Mouse (Mus musculus) midbrain, embryonic 13.5 days (tissue): ENCODE measurements around the gene Rd3l. TPM values are rescaled to one million over a fixed set of nuclear protein-coding genes. Genes with fewer than 3 reads are reported as not detected.

ENCODE experiments used
- ATAC-seq: fragments of 200-750 bp; cut with Nextera tagmentation; 2 replicates; pipeline ENCODE4 v1.8.0; 2017; ENCODE audit warnings: mild to moderate bottlenecking, moderate TSS enrichment, moderate library complexity
- H3K27ac ChIP-seq: fragments of 300-500 bp; sonication (generic); 2 replicates; pipeline ENCODE4 v1.5.1; 2015; ENCODE audit warnings: inconsistent platforms, mild to moderate bottlenecking, moderate library complexity
- H3K27me3 ChIP-seq: fragments of 300-500 bp; sonication (generic); 2 replicates; pipeline ENCODE4 v1.6.1; 2015; ENCODE audit warnings: mild to moderate bottlenecking, inconsistent platforms
- H3K36me3 ChIP-seq: fragments of 300-500 bp; sonication (generic); 2 replicates; pipeline ENCODE4 v1.6.1; 2015; ENCODE audit warnings: mild to moderate bottlenecking, inconsistent platforms
- H3K4me1 ChIP-seq: fragments of 300-500 bp; sonication (generic); replicated peaks from 2 replicates; pipeline ENCODE4 v1.6.1; 2015; ENCODE audit warnings: inconsistent platforms
- H3K4me2 ChIP-seq: fragments of 300-500 bp; sonication (generic); replicated peaks from 2 replicates; pipeline ENCODE4 v1.6.1; 2015; ENCODE audit warnings: moderate library complexity, mild to moderate bottlenecking, inconsistent platforms
- H3K4me3 ChIP-seq: fragments of 300-500 bp; sonication (generic); replicated peaks from 2 replicates; pipeline ENCODE4 v1.5.1; 2015; ENCODE audit warnings: mild to moderate bottlenecking, inconsistent platforms
- H3K9ac ChIP-seq: fragments of 300-500 bp; sonication (generic); replicated peaks from 2 replicates; pipeline ENCODE4 v1.6.1; 2015; ENCODE audit warnings: mild to moderate bottlenecking, inconsistent platforms
- H3K9me3 ChIP-seq: fragments of 300-500 bp; sonication (generic); 2 replicates; pipeline ENCODE4 v1.6.1; 2016; ENCODE audit warnings: mild to moderate bottlenecking, inconsistent platforms
- WGBS: fragments of 180-500 bp; shearing (Covaris S2); methylation state at CpG from one replicate; pipeline ENCODE4 v1.1.7; 2015; 5-methylcytosine and 5-hydroxymethylcytosine counted together
- polyA plus RNA-seq: library from polyadenylated mRNA; unstranded; fragments of >200 nt; fragmentation: Nextera tagmentation; extraction: Ambion mirVana; gene quantifications from 2 replicates; pipeline ENCODE4 v1.2.1, GENCODE M21; 2015

The Rd3l gene
- polyA plus RNA-seq, 1 experiment from 2014 or later = not detected

DNA sequence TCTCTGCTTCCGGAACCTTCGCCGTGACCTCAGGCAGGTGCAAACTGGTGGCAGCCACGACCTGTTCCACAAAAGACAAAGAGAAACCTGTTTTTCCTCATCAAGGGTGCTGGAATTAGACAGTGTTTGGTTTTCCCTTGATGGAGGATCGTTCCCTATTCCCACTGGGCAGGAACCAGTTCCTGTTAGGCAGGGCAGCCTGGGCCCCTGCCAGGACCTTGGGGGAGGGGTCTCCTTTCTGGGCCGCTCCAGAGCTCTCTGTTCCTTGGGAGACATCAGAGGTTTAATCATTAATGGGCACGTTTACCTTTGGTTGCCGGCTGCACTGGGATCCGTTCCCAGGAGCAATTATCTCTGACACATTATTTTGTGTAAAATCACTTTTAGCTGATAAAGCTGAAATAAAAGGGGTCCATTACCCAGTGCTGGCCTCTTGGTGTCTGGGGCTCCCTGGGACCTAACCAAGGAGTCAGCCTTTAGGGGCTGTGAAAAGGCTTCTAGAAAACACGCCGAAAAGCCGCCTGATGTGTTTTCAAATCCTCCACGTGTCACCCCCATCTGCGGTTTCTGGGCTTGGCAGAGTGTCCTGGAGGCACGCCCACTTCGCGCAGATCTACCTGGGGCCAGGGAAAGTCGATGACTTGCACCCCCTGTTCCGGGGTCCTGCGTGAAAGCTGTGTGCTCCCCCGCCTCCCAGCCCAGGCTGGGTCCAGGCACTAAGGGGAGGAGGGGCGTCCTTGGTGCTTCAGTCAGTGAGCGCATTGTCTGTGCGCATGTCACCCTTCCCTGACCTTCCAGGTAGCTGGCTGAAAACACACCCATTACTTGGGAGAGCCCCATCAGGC lies 44.2 kb downstream of the Rd3l start:
- 46% methylated on average over 24 of the region's 24 CpGs for WGBS
- no peaks in the 10 kb centered on the region for H3K9me3 ChIP-seq
- no peaks in the 10 kb centered on the region for H3K27me3 ChIP-seq
- H3K36me3 ChIP-seq = no peaks in the 10 kb centered on the region
- no peak overlapping the region for H3K27ac ChIP-seq
- H3K4me3 ChIP-seq = no peak overlapping the region
- 0 out of 2 replicates have a peak, but pooled peaks have one; percentile 31 for ATAC-seq
- peaks cover 14% of the 10 kb centered on the region for H3K4me1 ChIP-seq
- H3K4me2 ChIP-seq = no peak overlapping the region
- no peak overlapping the region for H3K9ac ChIP-seq

DNA sequence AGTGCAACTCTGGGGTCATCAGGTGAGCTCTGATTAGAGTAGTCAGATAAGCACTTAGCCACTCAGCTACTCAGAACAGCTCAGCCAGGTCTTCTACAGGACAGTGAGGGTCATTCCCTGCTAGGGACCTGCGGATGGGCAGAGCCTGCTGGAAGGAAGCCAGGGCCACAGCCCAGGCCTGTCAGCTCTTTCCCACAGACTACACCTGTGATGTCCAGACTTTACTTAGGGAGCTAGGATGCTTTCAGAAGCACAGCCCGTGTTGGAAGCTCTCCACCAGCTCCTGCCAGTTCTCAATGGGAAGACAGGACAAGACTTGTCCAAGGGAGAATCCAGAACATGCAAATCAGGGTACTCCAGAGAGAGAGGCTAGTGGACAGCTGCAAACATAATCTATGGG lies 47.1 kb downstream of the Rd3l start:
- no peak overlapping the region for H3K27ac ChIP-seq
- no peak overlapping the region for H3K4me2 ChIP-seq
- ATAC-seq = no peak
- H3K4me3 ChIP-seq = no peak overlapping the region
- no peaks in the 10 kb centered on the region for H3K27me3 ChIP-seq
- H3K36me3 ChIP-seq = no peaks in the 10 kb centered on the region
- peaks cover 14% of the 10 kb centered on the region for H3K4me1 ChIP-seq
- WGBS = 73% methylated on average over 2 of the region's 2 CpGs
- no peaks in the 10 kb centered on the region for H3K9me3 ChIP-seq
- no peak overlapping the region for H3K9ac ChIP-seq

DNA sequence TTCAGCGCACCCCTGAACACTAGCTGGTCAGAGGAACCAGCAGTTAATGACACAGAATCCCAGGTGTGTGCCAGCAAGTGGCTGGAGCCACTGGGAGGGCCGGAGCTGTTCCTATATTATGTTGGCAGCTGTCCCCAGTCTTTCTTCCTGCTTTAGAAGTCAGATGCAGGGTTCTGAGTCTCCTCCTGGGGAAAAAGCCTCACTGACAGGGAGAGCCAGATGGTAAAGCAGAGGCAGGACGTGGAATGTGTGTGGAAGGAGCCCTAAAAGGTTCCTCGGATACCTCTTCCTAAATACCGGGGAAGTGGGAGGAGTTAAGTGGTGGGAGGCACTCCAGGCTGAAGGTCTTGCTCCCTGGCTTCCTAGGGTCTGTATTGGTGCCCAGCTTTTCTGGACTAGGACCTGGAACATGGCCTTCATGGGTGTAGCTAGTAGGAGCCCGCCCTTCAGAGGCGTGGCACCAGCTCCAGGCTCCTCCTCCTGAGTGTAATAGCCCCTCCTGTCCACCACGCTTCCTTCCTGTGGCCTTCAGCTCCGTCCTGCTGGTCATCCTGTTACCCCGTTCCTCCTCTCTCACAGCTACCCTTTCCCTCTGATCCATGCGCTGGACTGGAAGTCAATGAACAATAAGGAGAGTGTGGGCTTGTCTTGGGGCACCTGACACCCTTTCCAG lies 47.9 kb downstream of the Rd3l start:
- no peak overlapping the region for H3K4me2 ChIP-seq
- no peak overlapping the region for H3K27ac ChIP-seq
- no peak for ATAC-seq
- H3K9ac ChIP-seq = no peak overlapping the region
- 70% methylated on average over 11 of the region's 11 CpGs for WGBS
- H3K27me3 ChIP-seq = no peaks in the 10 kb centered on the region
- H3K4me1 ChIP-seq = peaks cover 14% of the 10 kb centered on the region
- H3K36me3 ChIP-seq = no peaks in the 10 kb centered on the region
- H3K4me3 ChIP-seq = no peak overlapping the region
- H3K9me3 ChIP-seq = no peaks in the 10 kb centered on the region

DNA sequence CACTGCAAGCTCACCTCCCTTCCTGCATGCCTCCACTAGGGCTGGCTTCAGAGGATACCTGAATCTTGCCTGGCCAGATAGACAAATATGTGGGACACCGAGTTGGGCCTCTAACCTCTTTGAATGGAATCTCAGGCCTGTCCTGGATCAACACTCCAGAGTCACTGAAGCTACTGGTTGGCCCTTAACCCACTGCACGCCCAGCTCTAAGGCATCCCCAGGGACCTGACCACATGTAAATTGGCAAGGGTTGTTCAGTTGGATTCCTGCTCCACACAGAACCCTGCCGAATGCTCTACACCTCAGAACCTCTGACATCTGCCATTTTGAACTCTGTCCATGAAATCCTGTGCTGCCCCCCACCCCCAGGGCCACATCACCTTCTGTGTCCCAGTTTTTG lies 48.6 kb downstream of the Rd3l start:
- Histone ChIP-seq H3K4me3 (no peak overlapping the region), H3K9me3 (no peaks in the 10 kb centered on the region), H3K36me3 (no peaks in the 10 kb centered on the region), H3K9ac (no peak overlapping the region), H3K27me3 (no peaks in the 10 kb centered on the region), H3K4me2 (no peak overlapping the region), H3K27ac (no peak overlapping the region), H3K4me1 (peaks cover 14% of the 10 kb centered on the region)
- 0 out of 2 replicates have a peak, but pooled peaks have one; percentile 38 for ATAC-seq
- WGBS = 66% methylated on average over 3 of the region's 3 CpGs

DNA sequence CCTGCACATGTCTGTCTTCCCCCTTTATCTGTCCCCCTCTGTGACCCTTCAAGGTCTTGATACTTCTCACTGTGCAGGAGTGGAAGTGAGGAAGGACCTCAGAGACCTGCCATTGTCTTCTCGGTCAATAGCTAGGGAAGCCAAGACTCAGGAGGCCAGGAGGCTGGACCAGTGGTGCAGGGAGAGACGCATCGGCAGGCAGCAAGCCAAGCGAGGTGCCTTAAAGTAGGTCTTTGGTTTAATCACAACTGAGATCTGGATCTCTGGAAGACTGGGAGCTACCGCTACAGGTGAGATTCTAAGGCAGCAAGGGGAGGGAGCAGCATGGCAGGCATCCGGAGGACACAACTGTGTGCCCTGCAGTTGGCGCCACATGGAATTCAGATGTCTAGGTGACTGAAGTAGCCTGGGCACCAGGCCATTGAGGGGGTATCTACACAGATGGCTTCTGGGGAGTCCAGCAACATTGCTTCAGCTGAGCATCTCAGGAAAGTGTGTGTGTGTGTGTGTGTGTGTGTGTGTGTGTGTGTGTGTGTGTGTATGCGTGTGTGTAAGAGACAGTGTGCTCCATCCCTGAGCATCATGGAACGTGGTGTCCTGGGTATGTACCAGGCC lies 49.6 kb downstream of the Rd3l start:
- WGBS = 77% methylated on average over 8 of the region's 9 CpGs

More for the DNA sequence above, 49.6 kb downstream of the Rd3l start:
- H3K9me3 ChIP-seq = no peaks in the 10 kb centered on the region
- no peak for ATAC-seq
- no peak overlapping the region for H3K9ac ChIP-seq
- H3K4me2 ChIP-seq = no peak overlapping the region
- H3K4me1 ChIP-seq = peaks cover 11% of the 10 kb centered on the region
- H3K27me3 ChIP-seq = no peaks in the 10 kb centered on the region
- no peak overlapping the region for H3K4me3 ChIP-seq
- no peak overlapping the region for H3K27ac ChIP-seq
- no peaks in the 10 kb centered on the region for H3K36me3 ChIP-seq

Other genes starting within 250 kb of the Rd3l start
- gene Klc1, start 222.5 kb downstream of the Rd3l start, polyA plus RNA-seq = 545 and 546 TPM in 2 replicates
- gene Xrcc3, start 167.4 kb downstream of the Rd3l start, polyA plus RNA-seq = 3.9 and 4.4 TPM in 2 replicates
- 34.7 and 36.6 TPM in 2 replicates for gene Zfyve21, start 167.1 kb downstream of the Rd3l start, polyA plus RNA-seq
- gene Ppp1r13b, start 73.2 kb downstream of the Rd3l start, polyA plus RNA-seq = 17.8 and 19.7 TPM in 2 replicates
- 697 and 714 TPM in 2 replicates for gene Atp5mpl, start 14.3 kb downstream of the Rd3l start, polyA plus RNA-seq
- gene Tdrd9, start 9.8 kb downstream of the Rd3l start, polyA plus RNA-seq = 0.23 and 0.58 TPM in 2 replicates
- gene Aspg, start 125.4 kb upstream of the Rd3l start, polyA plus RNA-seq = 0.52 and 0.90 TPM in 2 replicates
- 7.0 and 11.4 TPM in 2 replicates for gene Kif26a, start 164.9 kb upstream of the Rd3l start, polyA plus RNA-seq